Mouse (Mus musculus) CD4-positive, CD25-positive, alpha-beta regulatory T cell (primary cell): ENCODE measurements around the gene Spaca4. TPM values are rescaled to one million over a fixed set of nuclear protein-coding genes. Genes with fewer than 3 reads are reported as not detected.

Experiments used
- polyA plus RNA-seq: library from polyadenylated mRNA; unstranded; fragments of 100-300 nt; shearing (Covaris generic); gene quantifications from one replicate; pipeline ENCODE4 v1.2.1, GENCODE M21; 2017

Spaca4 gene
- polyA plus RNA-seq: not detected

DNA sequence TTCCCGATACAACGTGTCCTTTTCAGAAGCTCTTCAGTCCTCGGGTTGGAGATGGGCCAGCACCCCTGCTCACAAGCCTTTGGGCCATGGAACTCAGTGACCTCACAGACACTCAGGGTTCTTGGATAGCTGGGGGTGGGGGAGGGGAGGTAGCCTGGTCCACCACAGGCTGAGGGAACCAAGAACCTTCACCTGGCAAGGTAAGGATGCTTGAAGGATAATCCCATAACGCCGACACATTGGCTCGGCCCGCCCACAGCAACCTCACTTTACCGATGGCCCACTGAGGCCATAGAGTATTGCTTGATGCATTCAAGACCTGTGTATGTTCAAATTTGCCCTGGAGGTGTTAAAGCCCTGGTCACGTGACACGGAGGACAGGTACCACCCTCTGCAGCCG, at the start of gene Spaca4:
TSS of gene Spaca4 (minus strand) at position 101 of the 400 bp plus-strand sequence.

DNA sequence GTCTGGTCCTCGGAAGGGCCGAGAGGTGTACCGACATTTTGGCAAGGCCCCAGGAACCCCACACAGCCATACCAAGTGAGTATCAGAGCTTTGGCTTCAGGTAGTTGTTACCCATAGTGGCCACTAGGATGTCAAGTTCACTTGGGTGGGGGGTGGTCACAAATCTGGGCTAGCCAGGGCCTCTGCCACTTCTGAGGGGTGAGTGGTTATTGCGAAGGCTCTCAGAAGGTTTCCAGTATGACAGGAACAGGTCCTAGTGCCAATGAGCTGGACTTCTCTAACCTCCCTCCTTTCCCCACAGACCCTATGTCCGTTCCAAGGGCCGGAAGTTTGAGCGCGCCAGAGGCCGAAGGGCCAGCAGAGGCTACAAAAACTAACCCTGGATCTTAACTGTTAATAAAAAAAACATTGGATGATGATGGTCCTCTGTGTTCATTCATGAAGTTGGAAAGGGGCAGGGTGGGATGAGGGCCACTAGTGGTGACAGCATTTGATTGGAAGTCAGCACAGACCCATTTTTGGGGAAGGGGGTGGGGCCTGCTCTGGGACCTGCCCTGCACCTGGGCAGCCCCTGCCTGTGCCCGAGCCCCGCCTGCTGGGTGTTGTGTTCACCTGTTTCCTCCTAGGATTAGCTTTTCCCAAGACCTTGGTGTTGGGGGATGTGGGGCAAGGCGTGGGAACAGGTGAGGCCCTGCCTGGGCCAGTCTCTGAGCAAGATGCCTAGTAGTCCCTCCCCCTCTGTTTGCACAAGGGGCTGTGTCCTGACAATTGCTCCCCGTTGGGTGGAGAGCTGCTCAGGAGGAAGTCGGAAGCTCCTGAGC, 5.0 kb downstream of the Spaca4 start, which contains the start of gene Fam83e:
TSS of gene Fam83e (plus strand) at position 800 of the 821 bp plus-strand sequence.

DNA sequence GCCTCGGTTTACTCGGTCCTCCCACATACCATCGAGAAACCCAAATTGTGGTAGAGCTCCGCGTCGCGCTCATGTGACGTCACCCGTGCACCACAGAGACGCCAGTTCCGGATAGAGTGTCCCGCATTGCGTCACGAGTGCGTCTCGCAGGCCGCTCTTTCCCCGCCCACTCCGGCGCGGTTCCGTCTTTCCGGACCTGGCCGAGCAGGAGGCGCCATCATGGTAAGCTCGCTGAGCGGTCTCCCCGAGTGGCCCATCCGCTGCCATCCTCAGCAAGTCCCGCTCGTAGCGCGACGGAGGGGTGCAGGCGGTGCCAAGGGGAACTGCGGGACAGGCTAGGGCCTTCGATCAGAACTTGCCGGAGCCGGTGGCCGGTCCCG, 7.7 kb downstream of the Spaca4 start, which contains the start of gene Sphk2:
TSS of gene Sphk2 (minus strand) at position 85 of the 380 bp plus-strand sequence.

DNA sequence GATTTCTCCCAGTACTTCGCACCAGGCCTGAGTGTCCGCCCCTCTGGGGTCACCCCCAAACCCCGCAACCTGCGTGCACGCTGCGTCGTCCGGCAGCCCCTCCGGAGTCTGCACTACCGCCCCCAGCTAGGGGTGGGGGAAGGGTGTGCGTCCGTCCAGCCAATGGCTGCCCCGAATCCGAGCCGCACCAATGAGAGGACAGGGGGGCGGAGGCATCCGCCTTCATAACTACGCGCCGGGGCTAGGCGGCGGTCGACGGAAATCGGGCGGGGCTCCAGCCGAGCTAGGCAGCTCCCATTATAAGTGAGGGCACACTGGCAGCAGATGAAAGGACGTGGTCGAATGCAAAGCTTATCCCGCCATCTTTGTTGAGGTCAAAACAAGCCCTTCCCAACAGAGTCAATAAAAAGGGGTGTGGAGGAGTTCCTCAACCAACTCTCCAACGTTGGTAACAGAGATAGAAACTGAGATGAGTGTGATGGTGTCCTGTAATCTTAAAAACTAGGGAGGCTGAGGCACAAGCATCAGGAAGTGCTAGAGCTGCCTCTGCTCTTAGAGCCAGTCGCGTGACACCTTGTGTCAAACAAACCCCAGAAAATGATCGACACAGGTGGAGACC, 10.4 kb downstream of the Spaca4 start, which contains the start of gene Rpl18:
TSS of gene Rpl18 (plus strand) at position 368 of the 619 bp plus-strand sequence.

DNA sequence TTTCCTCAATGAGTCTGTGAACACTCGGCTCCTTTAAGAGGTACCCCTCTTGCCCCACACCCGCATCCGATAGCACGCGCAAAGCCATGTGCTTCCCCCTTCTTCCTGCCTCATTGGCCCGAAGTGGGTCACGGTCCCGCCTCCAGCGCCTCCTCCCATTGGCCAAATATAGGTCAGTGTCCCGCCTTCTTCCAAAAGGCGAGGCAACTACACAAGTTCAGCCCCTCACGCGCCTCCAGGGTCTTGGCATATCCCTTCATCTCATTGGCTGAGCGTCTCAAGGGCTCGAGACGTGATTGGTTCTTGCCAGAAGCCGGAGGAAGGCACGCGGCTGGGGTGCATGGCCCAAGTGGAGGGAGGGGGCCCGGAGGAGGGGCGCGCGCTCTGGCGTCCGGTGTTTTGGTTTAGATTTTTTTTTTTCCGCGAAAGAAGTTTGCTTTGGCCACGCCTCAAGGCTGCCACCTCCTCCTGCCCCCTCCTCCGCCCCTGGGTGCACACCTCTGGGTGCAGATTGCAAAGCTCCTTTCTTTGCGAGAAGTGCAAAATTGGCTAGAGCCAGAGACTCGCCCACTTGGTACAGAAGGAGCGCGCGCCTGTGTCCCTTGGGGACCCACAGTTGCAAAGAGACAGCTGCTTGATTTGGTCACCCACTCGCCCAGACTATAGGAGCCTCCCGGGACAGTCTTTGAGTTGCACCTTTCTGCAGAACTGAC, 20.7 kb downstream of the Spaca4 start, which contains the start of gene Dbp:
TSS of gene Dbp (plus strand) at position 359 of the 713 bp plus-strand sequence.

DNA sequence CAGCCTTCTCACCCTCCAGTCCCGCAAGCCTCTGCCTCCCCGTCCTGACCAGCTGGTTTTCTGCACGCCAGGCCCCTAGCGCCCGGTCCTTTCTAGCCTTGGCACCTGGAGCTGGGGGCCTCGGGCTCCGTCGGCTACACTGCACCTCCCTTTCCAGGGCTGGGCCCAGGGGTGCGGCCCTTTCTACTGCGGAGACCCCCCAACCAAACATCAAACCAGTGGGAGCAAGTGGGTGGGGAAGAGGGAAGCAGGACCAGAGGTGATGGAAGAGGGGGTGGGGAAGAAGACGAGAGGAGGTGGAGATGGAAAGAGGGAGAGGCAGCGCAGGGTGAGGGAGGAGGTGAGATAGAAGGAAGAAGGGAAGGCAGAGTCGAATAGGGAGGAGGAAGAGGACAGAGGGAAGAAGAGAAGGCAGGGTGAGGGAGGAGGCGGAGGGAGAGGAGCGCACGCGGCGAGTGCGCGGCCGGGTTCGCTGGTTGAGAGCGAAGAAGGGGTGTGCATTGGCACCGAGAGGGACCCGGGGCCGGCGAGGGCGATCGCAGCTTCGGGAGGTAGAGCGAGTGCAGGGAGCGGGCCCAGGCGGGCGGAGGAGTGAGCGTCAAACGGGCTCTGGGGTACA, 26.0 kb downstream of the Spaca4 start, which contains the start of gene Car11:
TSS of gene Car11 (plus strand) at position 321 of the 619 bp plus-strand sequence.

DNA sequence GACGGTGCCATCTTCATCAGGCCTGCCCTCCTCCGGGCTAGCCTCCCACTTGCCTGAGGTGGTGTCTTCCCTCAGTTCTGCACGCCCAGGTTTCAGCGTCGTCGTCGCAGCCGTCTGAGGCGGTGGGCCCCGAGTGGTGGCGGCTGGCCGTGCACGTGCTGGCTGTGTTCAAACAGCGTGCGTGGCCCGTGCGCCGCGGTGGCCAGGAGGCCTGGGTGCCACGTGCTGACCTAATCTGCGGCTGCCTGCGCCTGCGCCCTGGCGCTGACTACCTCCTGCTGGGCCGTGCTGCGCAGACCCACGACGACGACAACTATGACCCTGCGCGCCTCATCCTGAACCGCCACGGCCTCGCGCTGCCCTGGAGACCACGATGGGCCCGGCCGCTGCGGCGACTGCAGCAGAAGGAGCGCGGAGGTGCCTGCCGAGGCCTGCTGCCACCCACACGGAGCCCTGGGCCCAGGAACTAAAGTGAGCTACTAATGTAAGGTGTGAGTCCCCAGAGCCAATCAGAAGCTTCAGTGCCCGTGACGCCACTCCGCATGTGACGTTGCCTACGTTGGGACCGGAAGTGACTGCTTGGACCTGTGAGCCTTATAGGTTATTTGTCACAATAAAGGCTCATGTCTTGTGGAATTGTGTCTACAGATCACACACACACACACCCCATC, 31.6 kb downstream of the Spaca4 start, which contains the start of gene Sec1:
TSS of gene Sec1 (minus strand) at position 482 of the 671 bp plus-strand sequence.

DNA sequence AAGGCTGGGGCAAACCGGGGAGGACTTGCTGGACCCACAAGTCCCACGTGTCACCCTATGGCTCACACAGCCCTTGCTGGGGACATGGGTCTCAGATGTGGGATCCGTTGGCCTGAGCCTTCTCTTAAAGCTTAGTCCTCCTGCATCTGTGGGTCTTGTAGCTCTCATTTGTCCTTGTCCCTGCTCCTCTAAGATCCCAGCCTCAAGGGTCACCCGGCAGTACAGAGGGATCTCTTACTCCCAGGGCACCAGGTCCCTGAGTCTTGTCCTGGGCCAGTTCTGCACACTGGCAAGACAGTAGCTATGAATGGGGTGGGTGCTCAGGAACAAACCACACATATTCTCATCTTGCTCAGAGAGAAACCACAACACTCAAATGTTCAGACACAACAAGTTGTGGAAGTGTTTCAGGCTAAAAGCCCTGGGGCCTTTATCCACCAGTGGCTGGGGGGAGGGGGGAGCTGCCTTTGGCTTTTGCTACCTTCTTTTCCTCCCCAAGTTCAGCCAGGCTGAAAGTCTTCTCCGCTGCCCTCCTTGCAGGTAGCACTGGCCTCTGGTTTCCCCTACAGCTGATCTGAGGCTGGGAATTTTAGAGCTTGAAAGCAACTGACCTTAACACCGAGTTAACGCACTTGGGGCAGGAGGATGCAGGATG, 42.1 kb downstream of the Spaca4 start, which contains the start of gene Ntn5:
TSS of gene Ntn5 (plus strand) at position 627 of the 655 bp plus-strand sequence.

Other genes starting within 250 kb of the Spaca4 start
- gene Tulp2, start 243.9 kb downstream of the Spaca4 start, polyA plus RNA-seq: 2.7 TPM
- gene Gm45808, start 239.0 kb downstream of the Spaca4 start, polyA plus RNA-seq: 0.35 TPM
- gene Dhdh, start 237.0 kb downstream of the Spaca4 start, polyA plus RNA-seq: 0.89 TPM
- gene Nucb1, start 215.4 kb downstream of the Spaca4 start, polyA plus RNA-seq: 226 TPM
- gene Ppp1r15a, start 199.5 kb downstream of the Spaca4 start, polyA plus RNA-seq: 99.4 TPM
- 0.78 TPM for gene Plekha4, start 199.5 kb downstream of the Spaca4 start, polyA plus RNA-seq
- gene Hsd17b14, start 170.9 kb downstream of the Spaca4 start, polyA plus RNA-seq: 1.1 TPM
- 86.0 TPM for gene Bcat2, start 155.7 kb downstream of the Spaca4 start, polyA plus RNA-seq
- not detected for gene Fgf21, start 110.3 kb downstream of the Spaca4 start, polyA plus RNA-seq
- gene Fut1, start 108.5 kb downstream of the Spaca4 start, polyA plus RNA-seq: not detected
- gene Izumo1, start 104.0 kb downstream of the Spaca4 start, polyA plus RNA-seq: 0.14 TPM
- gene Rasip1, start 98.3 kb downstream of the Spaca4 start, polyA plus RNA-seq: 6.5 TPM
- 1.7 TPM for gene Mamstr, start 85.8 kb downstream of the Spaca4 start, polyA plus RNA-seq
- 0.12 TPM for gene Fut2, start 59.4 kb downstream of the Spaca4 start, polyA plus RNA-seq
- gene Ntn5, start 41.8 kb downstream of the Spaca4 start, polyA plus RNA-seq: 0.32 TPM
- gene Sec1, start 31.4 kb downstream of the Spaca4 start, polyA plus RNA-seq: 0.35 TPM
- gene Car11, start 26.0 kb downstream of the Spaca4 start, polyA plus RNA-seq: 8.4 TPM
- gene Dbp, start 20.7 kb downstream of the Spaca4 start, polyA plus RNA-seq: 53.0 TPM
- gene Rpl18, start 10.4 kb downstream of the Spaca4 start, polyA plus RNA-seq: 1,454 TPM
- 36.3 TPM for gene Sphk2, start 7.8 kb downstream of the Spaca4 start, polyA plus RNA-seq
- 0.43 TPM for gene Fam83e, start 4.6 kb downstream of the Spaca4 start, polyA plus RNA-seq
- 0.04 TPM for gene Lmtk3, start 57.9 kb upstream of the Spaca4 start, polyA plus RNA-seq
- 3.0 TPM for gene Sult2b1, start 58.9 kb upstream of the Spaca4 start, polyA plus RNA-seq
- gene Cyth2, start 88.8 kb upstream of the Spaca4 start, polyA plus RNA-seq: 87.9 TPM
- gene Kcnj14, start 99.0 kb upstream of the Spaca4 start, polyA plus RNA-seq: not detected
- gene Grwd1, start 105.1 kb upstream of the Spaca4 start, polyA plus RNA-seq: 37.3 TPM
- 90.8 TPM for gene Kdelr1, start 147.0 kb upstream of the Spaca4 start, polyA plus RNA-seq
- 1.2 TPM for gene Grin2d, start 152.6 kb upstream of the Spaca4 start, polyA plus RNA-seq
- not detected for gene Syngr4, start 170.9 kb upstream of the Spaca4 start, polyA plus RNA-seq
- gene Tmem143, start 171.1 kb upstream of the Spaca4 start, polyA plus RNA-seq: 9.6 TPM
- 699 TPM for gene Emp3, start 195.6 kb upstream of the Spaca4 start, polyA plus RNA-seq
- gene Ccdc114, start 198.3 kb upstream of the Spaca4 start, polyA plus RNA-seq: 2.2 TPM